Mouse (Mus musculus) bone marrow macrophage, adult 2 months (primary cell): Measurements from ENCODE around the gene Klf15.

Source experiments
- CTCF ChIP-seq: IDR thresholded peaks from 2 replicates; pipeline ENCODE4 v1.5.1; 2012; ENCODE audit warnings: low read depth, mild to moderate bottlenecking, low read length, moderate library complexity
- POLR2A ChIP-seq: IDR thresholded peaks from 2 replicates; pipeline ENCODE4 v1.6.1; 2012; ENCODE audit warnings: mild to moderate bottlenecking, low read depth, low read length, borderline replicate concordance

DNA sequence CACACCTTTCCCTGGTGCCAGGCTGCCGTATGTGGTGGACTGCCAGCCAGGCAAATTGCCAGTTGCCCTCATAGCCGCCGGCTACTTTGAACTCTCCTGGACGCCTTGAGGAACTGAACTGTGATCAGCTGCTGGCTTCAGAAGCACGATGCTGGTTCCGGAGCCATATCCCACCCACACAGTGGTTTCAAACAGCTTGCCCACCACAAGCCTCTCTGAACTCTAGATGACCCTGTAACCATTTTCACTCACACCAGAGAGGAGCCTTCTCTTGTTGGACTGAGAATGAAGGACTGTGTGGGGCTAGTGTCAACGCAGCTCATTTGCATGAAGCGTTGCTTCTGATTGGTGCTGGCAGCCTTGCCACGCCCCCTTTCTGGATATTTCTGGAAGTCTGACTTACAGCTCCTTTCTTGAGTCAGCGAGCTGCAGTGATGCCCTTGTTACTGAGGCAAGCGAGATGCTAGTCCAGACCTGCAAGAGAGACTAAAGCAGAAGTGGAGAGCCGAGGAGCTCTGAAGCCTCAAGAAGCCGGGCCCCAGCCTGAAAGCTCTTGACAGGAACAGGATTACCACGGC, 14.7 kb downstream of the Klf15 start:
- TF ChIP-seq CTCF = no peak
- TF ChIP-seq POLR2A = no peak
